Mouse (Mus musculus): ENCODE results near the gene Usp43.

DNA sequence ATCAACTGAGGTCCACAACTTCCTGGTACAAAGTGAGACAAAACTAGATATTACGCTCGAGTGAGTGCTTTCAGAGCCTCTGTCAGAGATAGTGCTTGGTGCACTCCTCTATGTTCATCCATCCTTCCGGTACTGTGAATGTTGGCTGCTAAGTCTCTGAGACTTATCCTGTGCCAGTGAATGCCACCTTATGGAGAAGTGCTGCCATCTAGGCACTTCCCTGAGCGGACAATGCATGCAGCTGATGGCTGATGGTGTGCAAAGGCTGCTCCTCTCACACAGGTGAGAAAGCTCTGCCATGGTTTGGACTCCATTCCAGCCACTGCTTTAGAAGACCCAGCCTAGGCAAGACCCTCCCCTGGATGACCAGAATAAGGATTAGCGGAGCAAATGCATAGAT lies 113.9 kb downstream of the Usp43 start:
- peak; percentile 64 for TF ChIP-seq CTCF (IDR thresholded peaks at IDR 0.05; ENCODE audit: low read depth)
- TF ChIP-seq EP300 (IDR thresholded peaks at IDR 0.05; ENCODE audit: low read depth), result no peak

All from heart, postnatal 0 days (tissue).